In the genomic region with DNA sequence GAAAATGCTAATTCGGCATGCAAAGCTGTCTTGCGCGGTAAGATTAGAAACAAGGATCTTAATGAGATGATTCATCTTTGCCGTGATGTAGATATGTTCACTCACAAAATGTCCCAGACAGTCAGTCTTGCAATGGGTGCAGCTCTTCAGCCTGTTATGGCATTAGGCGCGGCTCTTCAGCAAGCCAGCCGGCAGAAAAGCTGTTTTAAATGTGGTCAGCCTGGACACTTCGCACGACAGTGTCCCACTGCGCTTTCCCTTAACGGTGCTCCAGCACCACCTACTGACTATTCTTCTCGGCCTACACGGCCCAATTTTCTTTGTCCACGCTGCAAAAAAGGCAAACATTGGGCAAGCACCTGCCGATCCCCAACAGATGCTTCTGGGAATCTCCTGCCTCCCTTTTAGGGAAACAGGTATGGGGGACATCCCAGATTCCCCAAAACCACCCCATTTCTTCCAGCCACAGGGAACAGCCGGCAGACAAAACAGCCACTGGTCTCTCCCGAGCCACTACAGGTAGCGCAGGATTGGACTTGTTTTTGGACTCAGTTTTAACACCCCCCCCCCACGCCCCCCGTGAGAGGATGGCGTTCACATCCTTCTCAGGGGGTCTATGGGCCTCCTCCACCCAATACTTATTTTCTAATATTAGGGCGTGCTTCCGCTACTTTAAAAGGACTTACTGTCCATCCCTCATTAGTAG, we compare ENCODE assay signal across 10 mouse cellular contexts. TPM values are rescaled to one million over a fixed set of nuclear protein-coding genes. Genes with fewer than 3 reads are reported as not detected.
DNase-seq lines count a peak whose midpoint lies in the region; ATAC-seq and TF ChIP-seq lines count a peak whose summit lies in the region.
"Had no signal": no experiment of that assay in that cellular context is flagged by ENCODE, and none has a peak within 500 bp of the region (broad histone marks: within the 10 kb centered on the region; RNA-seq: fewer than 3 reads in every experiment).

No protein-coding gene starts in this region.

- DNase-seq in heart, postnatal 0 days (ENCODE audit: low spot score), result peak; percentile 59
- DNase-seq in kidney, postnatal 36 days, result peak; percentile 27 to 62
- peak; percentile 78 for DNase-seq in lung, embryonic 14.5 days
- DNase-seq in retina, postnatal 1 day, result peak; percentile 62
- DNase-seq in Muller cell, postnatal 12 days (ENCODE audit: inconsistent ontology term), result no peak

- H3K9ac ChIP-seq in embryonic facial prominence, embryonic 12.5 days, result no peak overlapping the region
- H3K9ac ChIP-seq in heart, postnatal 0 days (replicated peaks; ENCODE audit: low read depth, low read length), result 0 out of 2 replicates have a peak overlapping the region, but pooled peaks have one; percentile 74
- H3K9ac ChIP-seq in lung, embryonic 14.5 days, result peak overlapping the region; percentile 32; the same call in 1 of the 2 replicates

- TF ChIP-seq EP300 in heart, postnatal 0 days (IDR thresholded peaks at IDR 0.05; ENCODE audit: low read depth), result no peak

- H3K4me2 ChIP-seq in embryonic facial prominence, embryonic 12.5 days (replicated peaks), result peak overlapping the region; percentile 59
- H3K4me2 ChIP-seq in heart, postnatal 0 days (ENCODE audit: low read depth, low read length), result peak overlapping the region; percentile 96
- peak overlapping the region; percentile 78 for H3K4me2 ChIP-seq in lung, embryonic 14.5 days

- peaks cover 32% of the 10 kb centered on the region for H3K27me3 ChIP-seq in megakaryocyte, embryonic 14.5 days (replicated peaks)
- 0 out of 2 replicates have a peak, but pooled peaks cover 12% of the 10 kb centered on the region for H3K27me3 ChIP-seq in embryonic facial prominence, embryonic 12.5 days
- H3K27me3 ChIP-seq in heart, postnatal 0 days (ENCODE audit: control insufficient read depth, insufficient read depth, low read length), result no peaks in the 10 kb centered on the region
- H3K27me3 ChIP-seq in lung, embryonic 14.5 days (ENCODE audit: insufficient read depth, low read length), result no peaks in the 10 kb centered on the region

- WGBS in embryonic facial prominence, embryonic 12.5 days, result 22% methylated on average over 23 of the region's 23 CpGs
- 23% methylated on average over 23 of the region's 23 CpGs for WGBS in heart, postnatal 0 days
- 16% methylated on average over 23 of the region's 23 CpGs for WGBS in lung, embryonic 14.5 days

- no peak for ATAC-seq in megakaryocyte, adult 5-6 weeks (ENCODE audit: poor library complexity, severe bottlenecking)
- peak; percentile 64; the same call in 1 of the 2 replicates for ATAC-seq in embryonic facial prominence, embryonic 12.5 days (ENCODE audit: insufficient number of reproducible peaks, insufficient read depth, low FRiP score, low TSS enrichment)
- ATAC-seq in heart, postnatal 0 days (ENCODE audit: insufficient read depth, low read depth), result peak; percentile 77
- ATAC-seq in lung, embryonic 14.5 days (ENCODE audit: insufficient read depth), result peak; percentile 76

- H3K4me3 ChIP-seq in megakaryocyte, embryonic 14.5 days (replicated peaks), result peak overlapping the region; percentile 92
- peak overlapping the region; percentile 52 for H3K4me3 ChIP-seq in embryonic facial prominence, embryonic 12.5 days
- H3K4me3 ChIP-seq in heart, postnatal 0 days (ENCODE audit: low read depth, low read length), result peak overlapping the region; percentile 68
- peak overlapping the region; percentile 48 for H3K4me3 ChIP-seq in lung, embryonic 14.5 days (ENCODE audit: low read depth, low read length)

- H3K4me1 ChIP-seq in megakaryocyte, embryonic 14.5 days, result peaks cover 21% of the 10 kb centered on the region
- peaks cover 6% of the 10 kb centered on the region; the same call in 1 of the 2 replicates for H3K4me1 ChIP-seq in embryonic facial prominence, embryonic 12.5 days
- H3K4me1 ChIP-seq in heart, postnatal 0 days (ENCODE audit: control insufficient read depth, insufficient read depth), result no peaks in the 10 kb centered on the region
- H3K4me1 ChIP-seq in lung, embryonic 14.5 days (ENCODE audit: insufficient read depth), result no peaks in the 10 kb centered on the region

- H3K27ac ChIP-seq in embryonic facial prominence, embryonic 12.5 days, result peak overlapping the region; percentile 90; the same call in 1 of the 2 replicates
- H3K27ac ChIP-seq in heart, postnatal 0 days (ENCODE audit: low read depth), result peak overlapping the region; percentile 90
- H3K27ac ChIP-seq in lung, embryonic 14.5 days (ENCODE audit: low read depth), result peak overlapping the region; percentile 0; the same call in 1 of the 2 replicates

- no peaks in the 10 kb centered on the region for H3K9me3 ChIP-seq in megakaryocyte, embryonic 14.5 days
- no peaks in the 10 kb centered on the region for H3K9me3 ChIP-seq in embryonic facial prominence, embryonic 12.5 days
- no peaks in the 10 kb centered on the region for H3K9me3 ChIP-seq in heart, postnatal 0 days (replicated peaks; ENCODE audit: control insufficient read depth, low read length)
- H3K9me3 ChIP-seq in lung, embryonic 14.5 days (ENCODE audit: low read depth, low read length), result no peaks in the 10 kb centered on the region
- H3K9me3 ChIP-seq: G1E had no signal

- peak; percentile 57 for TF ChIP-seq CTCF in heart, postnatal 0 days (IDR thresholded peaks at IDR 0.05; ENCODE audit: low read depth)
- TF ChIP-seq CTCF in lung, embryonic 14.5 days (IDR thresholded peaks at IDR 0.05; ENCODE audit: low read depth), result peak; percentile 61

- no peaks in the 10 kb centered on the region for H3K36me3 ChIP-seq in megakaryocyte, embryonic 14.5 days (replicated peaks; ENCODE audit: low read length)
- no peaks in the 10 kb centered on the region for H3K36me3 ChIP-seq in embryonic facial prominence, embryonic 12.5 days
- H3K36me3 ChIP-seq in heart, postnatal 0 days (replicated peaks; ENCODE audit: control insufficient read depth, insufficient read depth, low read length), result no peaks in the 10 kb centered on the region
- H3K36me3 ChIP-seq in lung, embryonic 14.5 days (ENCODE audit: insufficient read depth), result no peaks in the 10 kb centered on the region
- H3K36me3 ChIP-seq: G1E had no signal

RNA-seq across cellular contexts. Expression of a gene that starts 11.1 kb away (rescaled TPM):
- polyA plus RNA-seq in megakaryocyte, embryonic 14.5 days (2012; ENCODE audit: insufficient read depth, low replicate concordance), result not detected in 2 replicates
- total RNA-seq in megakaryocyte, adult 5-6 weeks (2015), result not detected in 2 replicates
- total RNA-seq in megakaryocyte, adult 5-6 weeks (2017), result not detected in 2 replicates
- not detected in 2 replicates for polyA plus RNA-seq in embryonic facial prominence, embryonic 12.5 days (2016; fragmentation: Nextera tagmentation; extraction: Ambion mirVana)
- total RNA-seq in heart, postnatal 0 days (2014; rRNA removed; ENCODE audit: low replicate concordance), result not detected in 2 replicates
- polyA plus RNA-seq in heart, postnatal 0 days (2015; fragmentation: Nextera tagmentation; extraction: Ambion mirVana), result not detected in 2 replicates
- polyA plus RNA-seq in lung, embryonic 14.5 days (2014; fragmentation: Nextera tagmentation; extraction: Ambion mirVana), result not detected in 2 replicates
- total RNA-seq: G1E; layer of hippocampus, adult 18-20 months had no signal
- polyA plus RNA-seq: G1E had no signal

RNA-seq across cellular contexts. Expression of a gene that starts 11.6 kb away (rescaled TPM):
- not detected in 2 replicates for polyA plus RNA-seq in megakaryocyte, embryonic 14.5 days (2012; ENCODE audit: insufficient read depth, low replicate concordance)
- not detected in 2 replicates for total RNA-seq in megakaryocyte, adult 5-6 weeks (2015)
- not detected in 2 replicates for total RNA-seq in megakaryocyte, adult 5-6 weeks (2017)
- polyA plus RNA-seq in embryonic facial prominence, embryonic 12.5 days (2016; fragmentation: Nextera tagmentation; extraction: Ambion mirVana), result not detected in 2 replicates
- not detected in 2 replicates for total RNA-seq in heart, postnatal 0 days (2014; rRNA removed; ENCODE audit: low replicate concordance)
- polyA plus RNA-seq in heart, postnatal 0 days (2015; fragmentation: Nextera tagmentation; extraction: Ambion mirVana), result not detected in 2 replicates
- polyA plus RNA-seq in lung, embryonic 14.5 days (2014; fragmentation: Nextera tagmentation; extraction: Ambion mirVana), result not detected in 2 replicates
- total RNA-seq: G1E; layer of hippocampus, adult 18-20 months had no signal
- polyA plus RNA-seq: G1E had no signal

RNA-seq across cellular contexts. Expression of a gene that starts 18.1 kb away (rescaled TPM):
- polyA plus RNA-seq in megakaryocyte, embryonic 14.5 days (2012; ENCODE audit: insufficient read depth, low replicate concordance), result not detected in 2 replicates
- not detected in 2 replicates for total RNA-seq in megakaryocyte, adult 5-6 weeks (2015)
- total RNA-seq in megakaryocyte, adult 5-6 weeks (2017), result not detected in 2 replicates
- not detected in 2 replicates for polyA plus RNA-seq in embryonic facial prominence, embryonic 12.5 days (2016; fragmentation: Nextera tagmentation; extraction: Ambion mirVana)
- total RNA-seq in heart, postnatal 0 days (2014; rRNA removed; ENCODE audit: low replicate concordance), result not detected in 2 replicates
- not detected in 2 replicates for polyA plus RNA-seq in heart, postnatal 0 days (2015; fragmentation: Nextera tagmentation; extraction: Ambion mirVana)
- not detected in 2 replicates for polyA plus RNA-seq in lung, embryonic 14.5 days (2014; fragmentation: Nextera tagmentation; extraction: Ambion mirVana)
- total RNA-seq: G1E; layer of hippocampus, adult 18-20 months had no signal
- polyA plus RNA-seq: G1E had no signal

RNA-seq across cellular contexts. Expression of a gene that starts 27.1 kb away (rescaled TPM):
- not detected in 2 replicates for polyA plus RNA-seq in megakaryocyte, embryonic 14.5 days (2012; ENCODE audit: insufficient read depth, low replicate concordance)
- not detected in 2 replicates for total RNA-seq in megakaryocyte, adult 5-6 weeks (2015)
- not detected in 2 replicates for total RNA-seq in megakaryocyte, adult 5-6 weeks (2017)
- not detected in 2 replicates for polyA plus RNA-seq in embryonic facial prominence, embryonic 12.5 days (2016; fragmentation: Nextera tagmentation; extraction: Ambion mirVana)
- not detected in 2 replicates for total RNA-seq in heart, postnatal 0 days (2014; rRNA removed; ENCODE audit: low replicate concordance)
- polyA plus RNA-seq in heart, postnatal 0 days (2015; fragmentation: Nextera tagmentation; extraction: Ambion mirVana), result not detected in 2 replicates
- not detected in 2 replicates for polyA plus RNA-seq in lung, embryonic 14.5 days (2014; fragmentation: Nextera tagmentation; extraction: Ambion mirVana)
- total RNA-seq: G1E; layer of hippocampus, adult 18-20 months had no signal
- polyA plus RNA-seq: G1E had no signal

RNA-seq across cellular contexts. Expression of a gene that starts 44.4 kb away (rescaled TPM):
- not detected in 2 replicates for polyA plus RNA-seq in megakaryocyte, embryonic 14.5 days (2012; ENCODE audit: insufficient read depth, low replicate concordance)
- not detected in 2 replicates for total RNA-seq in megakaryocyte, adult 5-6 weeks (2015)
- not detected in 2 replicates for total RNA-seq in megakaryocyte, adult 5-6 weeks (2017)
- not detected in 2 replicates for polyA plus RNA-seq in embryonic facial prominence, embryonic 12.5 days (2016; fragmentation: Nextera tagmentation; extraction: Ambion mirVana)
- not detected in 2 replicates for total RNA-seq in heart, postnatal 0 days (2014; rRNA removed; ENCODE audit: low replicate concordance)
- polyA plus RNA-seq in heart, postnatal 0 days (2015; fragmentation: Nextera tagmentation; extraction: Ambion mirVana), result not detected in 2 replicates
- not detected in 2 replicates for polyA plus RNA-seq in lung, embryonic 14.5 days (2014; fragmentation: Nextera tagmentation; extraction: Ambion mirVana)
- total RNA-seq: G1E; layer of hippocampus, adult 18-20 months had no signal
- polyA plus RNA-seq: G1E had no signal

Comparison
In these comparisons a context has a peak if more than half of its experiments do, and no peak if none do; other contexts are left out.
1. H3K27ac ChIP-seq: peak in every context shown above with its lines; median percentile 90 in embryonic facial prominence, embryonic 12.5 days; 90 in heart, postnatal 0 days; 0 in lung, embryonic 14.5 days.